Mouse (Mus musculus): ENCODE measurements around the gene Gna15. TPM values are rescaled to one million over a fixed set of nuclear protein-coding genes. Genes with fewer than 3 reads are reported as not detected.

The Gna15 gene
- polyA plus RNA-seq, 1 experiment: not detected

DNA sequence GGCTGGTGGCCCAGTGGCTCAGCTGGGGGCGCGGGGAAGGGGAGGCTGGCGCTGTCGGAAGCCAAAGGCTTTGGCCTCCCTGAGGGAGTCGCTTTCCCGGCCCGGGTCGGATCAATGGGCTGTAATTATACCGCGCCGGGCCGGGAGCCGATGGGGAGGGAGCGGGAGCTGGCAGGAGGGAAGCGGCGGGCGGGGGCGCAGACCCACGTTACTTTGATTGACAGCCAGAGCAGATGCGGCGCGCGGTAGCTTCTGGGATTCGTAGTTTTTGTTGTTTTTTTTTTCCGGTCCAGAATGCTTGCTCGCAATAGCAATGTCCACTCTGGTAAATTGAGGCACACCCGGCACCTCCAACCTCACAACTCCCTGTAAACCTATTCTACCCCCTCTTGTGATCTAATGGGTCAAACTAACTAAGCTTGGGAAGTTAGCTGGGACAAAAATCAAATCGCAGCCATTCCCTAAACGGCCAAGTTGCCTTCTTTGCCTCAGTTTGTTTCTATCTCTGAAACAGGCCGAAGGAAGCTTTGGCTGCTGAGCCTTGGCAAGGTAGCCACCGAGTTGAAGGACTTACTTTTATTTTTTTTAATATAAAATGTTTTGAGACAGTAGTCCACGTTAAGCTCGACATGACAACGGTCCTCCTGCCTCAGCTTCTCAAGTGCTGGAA, 46.9 kb upstream of the Gna15 start:
- Histone ChIP-seq H3ac (ENCODE audit: control insufficient read depth, insufficient read length) (no peak overlapping the region), H3K36me3 (ENCODE audit: control insufficient read depth, insufficient read depth) (peaks cover 3% of the 10 kb centered on the region), H3K4me2 (ENCODE audit: low read depth) (peak overlapping the region; percentile 100), H3K4me3 (peak overlapping the region; percentile 32), H3K79me2 (ENCODE audit: control insufficient read depth, insufficient read depth) (no peaks in the 10 kb centered on the region), H3K27me3 (ENCODE audit: control insufficient read depth, insufficient read depth, insufficient read length) (no peaks in the 10 kb centered on the region)
- TF ChIP-seq MAX (IDR thresholded peaks at IDR 0.05; ENCODE audit: low read depth): no peak
- TF ChIP-seq POLR2A (IDR thresholded peaks at IDR 0.05; ENCODE audit: insufficient read length, low read depth): peak; percentile 52
- TF ChIP-seq USF1 (IDR thresholded peaks at IDR 0.05; ENCODE audit: low read depth): no peak
- peak; percentile 43 for TF ChIP-seq POLR2AphosphoS2 (IDR thresholded peaks at IDR 0.05; ENCODE audit: insufficient read length, low read depth)
- peak; percentile 92 for TF ChIP-seq TCF3 (IDR thresholded peaks at IDR 0.05; ENCODE audit: insufficient read length, low read depth)
- peak in 2 of 3 experiments; percentile 15 to 72 for TF ChIP-seq MYOG (IDR thresholded peaks at IDR 0.05; ENCODE audit: control insufficient read depth in 1 of 3, insufficient read depth in 1 of 3, insufficient read length in 2 of 3, low read depth in 2 of 3)
- TF ChIP-seq MYOD1 (IDR thresholded peaks at IDR 0.05; ENCODE audit: control insufficient read depth in 1 of 3, insufficient read length in 2 of 3, low read depth in 2 of 3): peak; percentile 51 to 97 (median 94)

- TF ChIP-seq TCF3 (IDR thresholded peaks at IDR 0.05; ENCODE audit: insufficient read length, low read depth) (no peak), MAX (IDR thresholded peaks at IDR 0.05; ENCODE audit: low read depth) (no peak), SRF (IDR thresholded peaks at IDR 0.05; ENCODE audit: control insufficient read depth, insufficient read length, low read depth) (no peak), E2F4 (IDR thresholded peaks at IDR 0.05; ENCODE audit: insufficient read depth) (no peak), MYOG (IDR thresholded peaks at IDR 0.05; ENCODE audit: control insufficient read depth in 1 of 3, insufficient read depth in 1 of 3, insufficient read length in 2 of 3, low read depth in 2 of 3) (no peak), REST (IDR thresholded peaks at IDR 0.05; ENCODE audit: insufficient read depth, insufficient read length) (no peak), USF1 (IDR thresholded peaks at IDR 0.05; ENCODE audit: low read depth) (no peak), POLR2AphosphoS2 (IDR thresholded peaks at IDR 0.05; ENCODE audit: insufficient read length, low read depth) (no peak), POLR2A (IDR thresholded peaks at IDR 0.05; ENCODE audit: insufficient read length, low read depth) (no peak), MYOD1 (IDR thresholded peaks at IDR 0.05; ENCODE audit: control insufficient read depth in 1 of 3, insufficient read length in 2 of 3, low read depth in 2 of 3) (no peak), CEBPB (IDR thresholded peaks at IDR 0.05; ENCODE audit: insufficient read depth, poor library complexity, severe bottlenecking) (no peak), TCF12 (IDR thresholded peaks at IDR 0.05; ENCODE audit: insufficient read depth, poor library complexity, severe bottlenecking) (no peak)
- H3K79me2 ChIP-seq (ENCODE audit: control insufficient read depth, insufficient read depth): no peaks in the 10 kb centered on the region
- peak overlapping the region; percentile 100 for H3K4me2 ChIP-seq (ENCODE audit: low read depth)
- peak overlapping the region; percentile 32 for H3K4me3 ChIP-seq
- H3K27me3 ChIP-seq (ENCODE audit: control insufficient read depth, insufficient read depth, insufficient read length): no peaks in the 10 kb centered on the region
- H3K36me3 ChIP-seq (ENCODE audit: control insufficient read depth, insufficient read depth): peaks cover 3% of the 10 kb centered on the region
- no peak overlapping the region for H3ac ChIP-seq (ENCODE audit: control insufficient read depth, insufficient read length)
Observed at GRCm38 (mm10) chr10:81570238-81570800, 46.3 kb upstream of the Gna15 start.

- H3K4me2 ChIP-seq (ENCODE audit: low read depth): no peak overlapping the region
- H3K79me2 ChIP-seq (ENCODE audit: control insufficient read depth, insufficient read depth): no peaks in the 10 kb centered on the region
- peaks cover 3% of the 10 kb centered on the region for H3K36me3 ChIP-seq (ENCODE audit: control insufficient read depth, insufficient read depth)
- H3K4me3 ChIP-seq: no peak overlapping the region
- no peak overlapping the region for H3ac ChIP-seq (ENCODE audit: control insufficient read depth, insufficient read length)
- TF ChIP-seq CEBPB (IDR thresholded peaks at IDR 0.05; ENCODE audit: insufficient read depth, poor library complexity, severe bottlenecking) (no peak), POLR2A (IDR thresholded peaks at IDR 0.05; ENCODE audit: insufficient read length, low read depth) (no peak), MAX (IDR thresholded peaks at IDR 0.05; ENCODE audit: low read depth) (no peak), SRF (IDR thresholded peaks at IDR 0.05; ENCODE audit: control insufficient read depth, insufficient read length, low read depth) (no peak), USF1 (IDR thresholded peaks at IDR 0.05; ENCODE audit: low read depth) (no peak)
- no peaks in the 10 kb centered on the region for H3K27me3 ChIP-seq (ENCODE audit: control insufficient read depth, insufficient read depth, insufficient read length)
Observed at GRCm38 (mm10) chr10:81569507-81570237, 45.6 kb upstream of the Gna15 start.

- Histone ChIP-seq H3K36me3 (ENCODE audit: control insufficient read depth, insufficient read depth) (peaks cover 3% of the 10 kb centered on the region), H3ac (ENCODE audit: control insufficient read depth, insufficient read length) (no peak overlapping the region), H3K27me3 (ENCODE audit: control insufficient read depth, insufficient read depth, insufficient read length) (no peaks in the 10 kb centered on the region), H3K4me3 (no peak overlapping the region), H3K4me2 (ENCODE audit: low read depth) (no peak overlapping the region), H3K79me2 (ENCODE audit: control insufficient read depth, insufficient read depth) (no peaks in the 10 kb centered on the region)
- no peak for TF ChIP-seq MYOD1 (IDR thresholded peaks at IDR 0.05; ENCODE audit: control insufficient read depth in 1 of 3, insufficient read length in 2 of 3, low read depth in 2 of 3)
Observed at GRCm38 (mm10) chr10:81568381-81569191, 44.6 kb upstream of the Gna15 start.

All from myocyte (in vitro differentiated cells).